Mouse (Mus musculus) G1E (cell line): Measurements from ENCODE around the gene Olfr283. TPM values are rescaled to one million over a fixed set of nuclear protein-coding genes. Genes with fewer than 3 reads are reported as not detected.

ENCODE experiments used
- ATAC-seq: 2 replicates; pipeline ENCODE4 v1.8.0; 2016; ENCODE audit warnings: mild to moderate bottlenecking; ENCODE audit not compliant: insufficient number of reproducible peaks, poor library complexity, low FRiP score, severe bottlenecking; ENCODE audit errors: extremely low read depth
- DNase-seq: peaks from one replicate; pipeline ENCODE4 v3.0.0; 2012; ENCODE audit warnings: low spot score
- H3K27me3 ChIP-seq: 2 replicates; pipeline ENCODE4 v1.6.1; 2012; ENCODE audit warnings: mild to moderate bottlenecking, low read length, inconsistent platforms; ENCODE audit not compliant: insufficient read depth
- H3K36me3 ChIP-seq: replicated peaks from 2 replicates; pipeline ENCODE3; 2012; ENCODE audit warnings: mild to moderate bottlenecking, inconsistent platforms
- H3K4me1 ChIP-seq: 2 replicates; pipeline ENCODE4 v1.6.1; 2012; ENCODE audit warnings: low read depth, low read length, inconsistent platforms, mixed read lengths; ENCODE audit not compliant: insufficient read depth
- H3K4me3 ChIP-seq: 2 replicates; pipeline ENCODE4 v1.5.1; 2012; ENCODE audit warnings: low read depth, mild to moderate bottlenecking, inconsistent platforms, low read length, moderate library complexity, mixed read lengths
- H3K9me3 ChIP-seq: replicated peaks from 2 replicates; pipeline ENCODE4 v1.6.1; 2012; ENCODE audit warnings: inconsistent platforms
- CTCF ChIP-seq: IDR thresholded peaks from 2 replicates; pipeline ENCODE4 v1.5.1; 2012; ENCODE audit warnings: low read depth, low read length, inconsistent platforms, mixed read lengths
- GATA1 ChIP-seq: IDR thresholded peaks from 2 replicates; pipeline ENCODE4 v1.6.1; 2012; ENCODE audit warnings: borderline replicate concordance, low read length, inconsistent platforms, mixed read lengths
- GATA2 ChIP-seq: IDR thresholded peaks from 2 replicates; pipeline ENCODE4 v1.6.1; 2012; ENCODE audit warnings: low read depth, low read length, inconsistent platforms, borderline replicate concordance
- POLR2AphosphoS5 ChIP-seq: IDR thresholded peaks from 2 replicates; pipeline ENCODE4 v1.6.1; 2012; ENCODE audit warnings: low read depth, low read length, inconsistent platforms; ENCODE audit not compliant: insufficient replicate concordance
- TAL1 ChIP-seq: conservative IDR thresholded peaks from 2 replicates; pipeline ENCODE4 v1.6.1; 2012; ENCODE audit warnings: low read depth, low read length, inconsistent platforms, mixed read lengths
- polyA plus RNA-seq: library from polyadenylated mRNA; stranded (reverse); fragments of >175 nt; gene quantifications from 2 replicates; pipeline ENCODE4 v1.2.3, GENCODE M21; 2012
- total RNA-seq, 2 experiments: library from RNA; stranded (forward) in 1 of 2; stranded (reverse) in 1 of 2; fragments of 200-1000 nt in 1 of 2; fragments of >200 nt in 1 of 2; fragmentation: Nextera tagmentation in 1 of 2; gene quantifications; 2 replicates each; pipeline ENCODE4 v1.2.3; 2014 to 2017

Gene Olfr283
- total and polyA plus RNA-seq, 3 experiments = not detected

DNA sequence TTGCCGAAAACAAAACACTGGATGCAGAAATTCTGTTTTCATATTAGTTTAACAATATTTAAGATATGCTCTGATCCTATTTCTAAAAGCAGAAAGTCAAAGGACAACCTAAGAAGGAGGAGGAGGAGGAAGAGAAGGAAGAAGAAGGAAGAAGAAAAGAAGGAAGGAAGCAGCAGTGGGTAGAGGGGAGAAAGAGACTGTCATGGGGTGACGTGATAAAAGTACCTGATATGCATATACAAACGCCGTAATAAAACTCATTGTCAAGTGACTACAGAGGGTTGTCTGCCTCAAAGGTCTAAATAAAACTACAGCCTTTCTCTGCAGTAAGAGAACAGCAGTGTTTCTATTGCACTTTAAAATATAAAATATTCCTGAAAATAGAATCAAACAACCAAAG lies 35.2 kb upstream of the Olfr283 start:
- no peaks in the 10 kb centered on the region for H3K9me3 ChIP-seq
- TF ChIP-seq GATA1 = no peak
- no peak for TF ChIP-seq POLR2AphosphoS5
- no peak for TF ChIP-seq CTCF
- no peak for TF ChIP-seq GATA2
- no peak for TF ChIP-seq TAL1
- no peaks in the 10 kb centered on the region for H3K36me3 ChIP-seq
- DNase-seq (no peak), ATAC-seq (no peak)
- no peaks in the 10 kb centered on the region for H3K4me1 ChIP-seq
- H3K27me3 ChIP-seq = no peaks in the 10 kb centered on the region
- no peak overlapping the region for H3K4me3 ChIP-seq

- H3K4me3 ChIP-seq = no peak overlapping the region
- H3K9me3 ChIP-seq = no peaks in the 10 kb centered on the region
- H3K27me3 ChIP-seq = no peaks in the 10 kb centered on the region
- DNase-seq (no peak), ATAC-seq (no peak)
- no peaks in the 10 kb centered on the region for H3K36me3 ChIP-seq
- no peaks in the 10 kb centered on the region for H3K4me1 ChIP-seq
- no peak for TF ChIP-seq CTCF
- TF ChIP-seq GATA1 = no peak
- TF ChIP-seq GATA2 = no peak
- TF ChIP-seq POLR2AphosphoS5 = no peak
- TF ChIP-seq TAL1 = no peak
Measured at GRCm38 (mm10) chr15:98410249-98410648, 29.5 kb upstream of the Olfr283 start.

- Histone ChIP-seq H3K27me3 (no peaks in the 10 kb centered on the region), H3K4me3 (no peak overlapping the region), H3K36me3 (no peaks in the 10 kb centered on the region), H3K9me3 (no peaks in the 10 kb centered on the region), H3K4me1 (no peaks in the 10 kb centered on the region)
- TF ChIP-seq CTCF (no peak), GATA1 (no peak), GATA2 (no peak), POLR2AphosphoS5 (no peak), TAL1 (no peak)
- ATAC-seq = no peak
- no peak for DNase-seq
Measured at GRCm38 (mm10) chr15:98409635-98410034, 28.9 kb upstream of the Olfr283 start.

DNA sequence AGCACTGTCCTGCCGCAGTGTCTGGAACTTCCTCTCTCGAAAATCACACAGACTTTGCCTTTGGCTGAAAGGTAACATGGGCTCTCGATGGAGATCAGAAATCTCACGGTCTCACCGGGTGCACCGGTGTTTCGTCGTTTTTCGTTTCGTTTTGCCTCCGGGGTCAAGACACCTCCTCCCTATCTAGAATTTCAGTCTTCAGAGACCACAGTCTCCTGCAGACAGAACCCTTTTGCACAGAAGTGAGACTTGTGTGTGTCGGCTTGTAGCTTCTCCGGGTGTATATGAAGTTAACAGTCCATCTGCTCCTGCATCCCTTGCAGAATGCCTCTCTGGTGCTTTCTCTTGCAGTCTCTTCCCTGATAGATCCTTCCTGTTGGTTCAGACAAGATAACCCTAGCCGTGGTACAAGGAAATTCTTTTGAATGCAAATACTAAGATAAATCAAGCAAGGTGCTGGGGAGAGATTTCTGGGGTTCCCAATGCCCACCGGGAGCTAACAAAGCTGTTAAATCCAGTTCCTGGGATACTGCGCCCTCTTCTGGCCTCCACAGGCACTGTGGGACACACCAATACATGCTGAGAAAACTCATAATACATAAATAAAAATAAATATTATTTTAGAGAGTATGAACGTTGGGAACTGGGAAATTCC lies 27.8 kb upstream of the Olfr283 start:
- no peaks in the 10 kb centered on the region for H3K36me3 ChIP-seq

GRCm38 (mm10) chr15:98402356-98402755 lies 21.6 kb upstream of the Olfr283 start:
- no peaks in the 10 kb centered on the region for H3K4me1 ChIP-seq
- H3K4me3 ChIP-seq = no peak overlapping the region
- DNase-seq = no peak
- no peaks in the 10 kb centered on the region for H3K9me3 ChIP-seq
- peaks cover 6% of the 10 kb centered on the region; the same call in 1 of the 2 replicates for H3K27me3 ChIP-seq
- no peaks in the 10 kb centered on the region for H3K36me3 ChIP-seq
- no peak for TF ChIP-seq TAL1
- no peak for TF ChIP-seq GATA1
- no peak for TF ChIP-seq POLR2AphosphoS5
- TF ChIP-seq CTCF = no peak
- no peak for TF ChIP-seq GATA2
- ATAC-seq = no peak

More for the DNA sequence above, 27.8 kb upstream of the Olfr283 start:
- TF ChIP-seq GATA1 (no peak), GATA2 (no peak), CTCF (no peak), POLR2AphosphoS5 (no peak), TAL1 (no peak)
- no peak for DNase-seq
- ATAC-seq = no peak
- Histone ChIP-seq H3K4me3 (no peak overlapping the region), H3K9me3 (no peaks in the 10 kb centered on the region), H3K27me3 (no peaks in the 10 kb centered on the region), H3K4me1 (no peaks in the 10 kb centered on the region)

DNA sequence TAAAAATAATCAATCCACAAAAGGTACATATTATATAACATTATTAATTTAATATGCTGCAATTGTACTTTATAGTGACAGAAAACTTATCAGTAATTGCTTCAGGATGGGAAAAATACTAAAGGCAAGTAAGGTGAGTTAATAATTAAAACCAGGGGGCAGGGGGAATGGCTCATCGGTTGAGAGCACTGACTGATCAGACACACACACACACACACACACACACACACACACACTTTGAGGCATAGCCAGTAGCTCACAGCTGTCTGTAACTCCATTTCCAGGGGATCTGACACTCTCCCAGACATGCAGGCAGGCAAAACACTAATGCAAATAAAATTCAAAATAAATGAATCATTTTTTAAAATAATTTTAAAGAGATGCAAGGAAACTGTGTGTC lies 16.4 kb upstream of the Olfr283 start:
- ATAC-seq (no peak), DNase-seq (no peak)
- H3K4me1 ChIP-seq = no peaks in the 10 kb centered on the region
- no peak for TF ChIP-seq GATA1
- TF ChIP-seq POLR2AphosphoS5 = no peak
- TF ChIP-seq GATA2 = no peak
- no peak for TF ChIP-seq CTCF
- TF ChIP-seq TAL1 = no peak
- H3K27me3 ChIP-seq = peaks cover 4% of the 10 kb centered on the region; the same call in 1 of the 2 replicates
- H3K4me3 ChIP-seq = no peak overlapping the region
- no peaks in the 10 kb centered on the region for H3K36me3 ChIP-seq
- no peaks in the 10 kb centered on the region for H3K9me3 ChIP-seq
